Mouse (Mus musculus) forebrain, embryonic 16.5 days (tissue): Measurements from ENCODE around the gene Usf2. TPM values are rescaled to one million over a fixed set of nuclear protein-coding genes. Genes with fewer than 3 reads are reported as not detected.
"Not testable (repeated sequence)": the region's sequence is repeated elsewhere in the genome, so short reads cannot be mapped to it uniquely, and the experiment has no call there.

Experiments
- ATAC-seq: fragments of 200-750 bp; cut with Nextera tagmentation; 2 replicates; pipeline ENCODE4 v1.8.0; 2017; ENCODE audit warnings: mild to moderate bottlenecking, moderate library complexity
- H3K27ac ChIP-seq: fragments of 300-500 bp; sonication (generic); 2 replicates; pipeline ENCODE4 v1.5.1; 2014; ENCODE audit warnings: low read length, control low read depth
- H3K27me3 ChIP-seq: fragments of 300-500 bp; sonication (generic); replicated peaks from 2 replicates; pipeline ENCODE4 v1.6.1; 2014; ENCODE audit warnings: low read length; ENCODE audit not compliant: control insufficient read depth, insufficient read depth
- H3K36me3 ChIP-seq: fragments of 300-500 bp; sonication (generic); 2 replicates; pipeline ENCODE4 v1.6.1; 2014; ENCODE audit not compliant: control insufficient read depth, insufficient read depth
- H3K4me1 ChIP-seq: fragments of 300-500 bp; sonication (generic); replicated peaks from 2 replicates; pipeline ENCODE4 v1.6.1; 2014; ENCODE audit warnings: low read length; ENCODE audit not compliant: control insufficient read depth, insufficient read depth
- H3K4me2 ChIP-seq: fragments of 300-500 bp; sonication (generic); 2 replicates; pipeline ENCODE4 v1.6.1; 2014; ENCODE audit warnings: mild to moderate bottlenecking, low read length, control low read depth
- H3K4me3 ChIP-seq: fragments of 300-500 bp; sonication (generic); replicated peaks from 2 replicates; pipeline ENCODE4 v1.5.1; 2014; ENCODE audit warnings: mild to moderate bottlenecking, low read length, control low read depth
- H3K9ac ChIP-seq: fragments of 300-500 bp; sonication (generic); replicated peaks from 2 replicates; pipeline ENCODE4 v1.6.1; 2014; ENCODE audit warnings: low read depth, low read length, control low read depth
- H3K9me3 ChIP-seq: fragments of 300-500 bp; sonication (generic); 2 replicates; pipeline ENCODE4 v1.6.1; 2016; ENCODE audit warnings: low read length; ENCODE audit not compliant: control insufficient read depth
- WGBS: fragments of 180-500 bp; shearing (Covaris S2); extraction: QIAGEN DNeasy Blood & Tissue Kit; methylation state at CpG from one replicate; pipeline ENCODE4 v1.1.7; 2014; 5-methylcytosine and 5-hydroxymethylcytosine counted together
- polyA plus RNA-seq: library from polyadenylated mRNA; unstranded; fragments of >200 nt; fragmentation: Nextera tagmentation; extraction: Ambion mirVana; gene quantifications from 2 replicates; pipeline ENCODE4 v1.2.1, GENCODE M21; 2015

The Usf2 gene
- polyA plus RNA-seq, 1 experiment from 2014 or later: 30.0 TPM

- H3K4me3 ChIP-seq, H3K27ac ChIP-seq, H3K4me1 ChIP-seq, H3K27me3 ChIP-seq, H3K36me3 ChIP-seq, H3K9ac ChIP-seq, H3K4me2 ChIP-seq, H3K9me3 ChIP-seq, ATAC-seq: not testable (repeated sequence)
- WGBS: 87% methylated on average over 1 of the region's 1 CpGs
Measured at GRCm38 (mm10) chr7:30940070-30940469, 16.5 kb downstream of the Usf2 start.

GRCm38 (mm10) chr7:30935422-30936099 is 21.0 kb downstream of the Usf2 start:
- H3K27me3 ChIP-seq, H3K27ac ChIP-seq, H3K4me1 ChIP-seq, H3K4me3 ChIP-seq, H3K4me2 ChIP-seq, ATAC-seq, H3K36me3 ChIP-seq, H3K9ac ChIP-seq, H3K9me3 ChIP-seq: not testable (repeated sequence)
- WGBS: 73% methylated on average over 6 of the region's 6 CpGs

GRCm38 (mm10) chr7:30924581-30924980 is 32.0 kb downstream of the Usf2 start, which contains the start of gene Hamp2:
TSS of gene Hamp2 (minus strand) at chr7:30924681.
- H3K4me1 ChIP-seq, H3K27ac ChIP-seq, H3K4me2 ChIP-seq, H3K9ac ChIP-seq, ATAC-seq, H3K4me3 ChIP-seq, H3K9me3 ChIP-seq, H3K36me3 ChIP-seq, H3K27me3 ChIP-seq: not testable (repeated sequence)
- WGBS: 71% methylated on average over 2 of the region's 2 CpGs

GRCm38 (mm10) chr7:30924071-30924470 is 32.5 kb downstream of the Usf2 start:
- no peaks in the 10 kb centered on the region for H3K9me3 ChIP-seq
- H3K4me1 ChIP-seq: no peaks in the 10 kb centered on the region
- ATAC-seq: no peak
- H3K27ac ChIP-seq: no peak overlapping the region
- H3K4me2 ChIP-seq: no peak overlapping the region
- 62% methylated on average over 3 of the region's 3 CpGs for WGBS
- H3K4me3 ChIP-seq: no peak overlapping the region
- no peak overlapping the region for H3K9ac ChIP-seq
- H3K36me3 ChIP-seq: no peaks in the 10 kb centered on the region
- H3K27me3 ChIP-seq: no peaks in the 10 kb centered on the region

- not testable (repeated sequence) for H3K9ac ChIP-seq, H3K4me3 ChIP-seq, H3K27me3 ChIP-seq, H3K4me2 ChIP-seq, H3K27ac ChIP-seq, ATAC-seq, H3K4me1 ChIP-seq, H3K9me3 ChIP-seq, H3K36me3 ChIP-seq
- WGBS: 47% methylated on average over 3 of the region's 3 CpGs
Measured at GRCm38 (mm10) chr7:30922490-30922889, 34.1 kb downstream of the Usf2 start.

GRCm38 (mm10) chr7:30920217-30920616 is 36.4 kb downstream of the Usf2 start:
- no peak overlapping the region for H3K4me3 ChIP-seq
- H3K4me1 ChIP-seq: no peaks in the 10 kb centered on the region
- H3K4me2 ChIP-seq: no peak overlapping the region
- ATAC-seq: no peak
- no peaks in the 10 kb centered on the region for H3K36me3 ChIP-seq
- no peak overlapping the region for H3K27ac ChIP-seq
- 59% methylated on average over 3 of the region's 3 CpGs for WGBS
- no peaks in the 10 kb centered on the region for H3K9me3 ChIP-seq
- no peak overlapping the region for H3K9ac ChIP-seq
- H3K27me3 ChIP-seq: no peaks in the 10 kb centered on the region

- no peaks in the 10 kb centered on the region for H3K27me3 ChIP-seq
- no peaks in the 10 kb centered on the region for H3K4me1 ChIP-seq
- no peak for ATAC-seq
- no peak overlapping the region for H3K4me3 ChIP-seq
- H3K27ac ChIP-seq: no peak overlapping the region
- WGBS: 49% methylated on average over 4 of the region's 4 CpGs
- no peak overlapping the region for H3K9ac ChIP-seq
- H3K9me3 ChIP-seq: no peaks in the 10 kb centered on the region
- no peak overlapping the region for H3K4me2 ChIP-seq
- H3K36me3 ChIP-seq: no peaks in the 10 kb centered on the region
Measured at GRCm38 (mm10) chr7:30917219-30917618, 39.4 kb downstream of the Usf2 start.

GRCm38 (mm10) chr7:30916713-30917112 is 39.9 kb downstream of the Usf2 start:
- WGBS: 9% methylated on average over 6 of the region's 6 CpGs
- no peaks in the 10 kb centered on the region for H3K9me3 ChIP-seq
- no peak overlapping the region for H3K9ac ChIP-seq
- no peaks in the 10 kb centered on the region for H3K36me3 ChIP-seq
- H3K27ac ChIP-seq: no peak overlapping the region
- no peaks in the 10 kb centered on the region for H3K4me1 ChIP-seq
- H3K4me2 ChIP-seq: no peak overlapping the region
- H3K4me3 ChIP-seq: no peak overlapping the region
- no peaks in the 10 kb centered on the region for H3K27me3 ChIP-seq
- ATAC-seq: no peak

GRCm38 (mm10) chr7:30914732-30915131 is 41.9 kb downstream of the Usf2 start, which contains the start of gene Mag:
TSS of gene Mag (minus strand) at chr7:30914873.
- H3K27me3 ChIP-seq: no peaks in the 10 kb centered on the region
- H3K36me3 ChIP-seq: no peaks in the 10 kb centered on the region
- no peak within 1 kb of the TSS for H3K4me3 ChIP-seq
- 65% methylated on average over 8 of the region's 8 CpGs for WGBS
- no peak within 1 kb of the TSS for H3K4me2 ChIP-seq
- no peak for ATAC-seq
- H3K9ac ChIP-seq: no peak within 1 kb of the TSS
- no peaks in the 10 kb centered on the region for H3K9me3 ChIP-seq
- H3K4me1 ChIP-seq: no peaks in the 10 kb centered on the region
- H3K27ac ChIP-seq: no peak within 1 kb of the TSS

GRCm38 (mm10) chr7:30909773-30910172 is 46.8 kb downstream of the Usf2 start:
- no peak overlapping the region for H3K4me2 ChIP-seq

More at GRCm38 (mm10) chr7:30909773-30910172, 46.8 kb downstream of the Usf2 start:
- Histone ChIP-seq H3K27ac (no peak overlapping the region), H3K9ac (no peak overlapping the region), H3K4me1 (peaks cover 9% of the 10 kb centered on the region), H3K4me3 (no peak overlapping the region), H3K27me3 (no peaks in the 10 kb centered on the region), H3K9me3 (no peaks in the 10 kb centered on the region), H3K36me3 (no peaks in the 10 kb centered on the region)
- ATAC-seq: no peak
- WGBS: 83% methylated on average over 6 of the region's 6 CpGs
